Mouse (Mus musculus): ENCODE data around the gene Slc30a5. TPM values are rescaled to one million over a fixed set of nuclear protein-coding genes. Genes with fewer than 3 reads are reported as not detected.
A peak's percentile ranks its signal among the peaks of the same experiment; 100 is the strongest.
"Not testable (repeated sequence)": the region's sequence is repeated elsewhere in the genome, so short reads cannot be mapped to it uniquely, and the experiment has no call there.

Gene Slc30a5
- polyA plus RNA-seq, 1 experiment, result 0.15 TPM

- TF ChIP-seq TAL1 (IDR thresholded peaks at IDR 0.05; ENCODE audit: low read length) (no peak), GATA1 (IDR thresholded peaks at IDR 0.05; ENCODE audit: low read length) (no peak)
- Histone ChIP-seq H3K4me3 (replicated peaks) (no peak overlapping the region), H3K27me3 (ENCODE audit: control insufficient read depth) (no peaks in the 10 kb centered on the region), H3K9me3 (ENCODE audit: control insufficient read depth, low read length) (peaks cover 3% of the 10 kb centered on the region; the same call in 1 of the 2 replicates), H3K4me1 (ENCODE audit: control insufficient read depth) (peaks cover 29% of the 10 kb centered on the region), H3K36me3 (ENCODE audit: control insufficient read depth) (no peaks in the 10 kb centered on the region)
Observed at GRCm38 (mm10) chr13:100871445-100872171, 38.4 kb upstream of the Slc30a5 start.

- Histone ChIP-seq H3K36me3 (ENCODE audit: control insufficient read depth) (no peaks in the 10 kb centered on the region), H3K4me3 (replicated peaks) (no peak overlapping the region), H3K9me3 (ENCODE audit: control insufficient read depth, low read length) (peaks cover 3% of the 10 kb centered on the region; the same call in 1 of the 2 replicates), H3K27me3 (ENCODE audit: control insufficient read depth) (no peaks in the 10 kb centered on the region), H3K4me1 (ENCODE audit: control insufficient read depth) (peaks cover 40% of the 10 kb centered on the region)
- TF ChIP-seq GATA1 (IDR thresholded peaks at IDR 0.05; ENCODE audit: low read length) (no peak), TAL1 (IDR thresholded peaks at IDR 0.05; ENCODE audit: low read length) (no peak)
Observed at GRCm38 (mm10) chr13:100869813-100870212, 36.6 kb upstream of the Slc30a5 start.

GRCm38 (mm10) chr13:100866311-100866710 is 33.1 kb upstream of the Slc30a5 start:
- Histone ChIP-seq H3K4me3 (replicated peaks) (no peak overlapping the region), H3K9me3 (ENCODE audit: control insufficient read depth, low read length) (peaks cover 3% of the 10 kb centered on the region; the same call in 1 of the 2 replicates), H3K36me3 (ENCODE audit: control insufficient read depth) (peaks cover 11% of the 10 kb centered on the region), H3K4me1 (ENCODE audit: control insufficient read depth) (peaks cover 67% of the 10 kb centered on the region), H3K27me3 (ENCODE audit: control insufficient read depth) (no peaks in the 10 kb centered on the region)
- no peak for TF ChIP-seq TAL1 (IDR thresholded peaks at IDR 0.05; ENCODE audit: low read length)
- no peak for TF ChIP-seq GATA1 (IDR thresholded peaks at IDR 0.05; ENCODE audit: low read length)

DNA sequence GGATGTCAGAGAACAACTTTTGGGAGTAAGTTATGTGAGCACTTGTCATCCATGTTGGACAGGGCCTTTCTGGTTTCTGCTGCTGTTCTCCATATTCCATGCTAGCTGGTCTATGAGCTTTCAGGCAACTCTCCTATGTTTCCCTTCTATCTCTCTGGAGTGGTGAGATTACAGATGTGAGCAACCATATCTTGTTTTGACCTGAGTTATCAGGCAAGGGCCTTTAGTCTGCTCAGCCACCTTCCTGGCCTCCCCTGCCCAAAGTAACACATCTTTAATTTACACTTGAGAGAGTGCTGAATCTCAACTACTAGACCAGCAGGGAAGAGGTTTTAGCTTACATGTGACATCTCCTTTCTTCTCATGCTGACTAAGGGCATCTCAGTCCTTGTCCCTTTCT is 32.5 kb upstream of the Slc30a5 start:
- no peaks in the 10 kb centered on the region for H3K27me3 ChIP-seq (ENCODE audit: control insufficient read depth)
- peak; percentile 45; the same call in 1 of the 2 replicates for TF ChIP-seq GATA1 (IDR thresholded peaks at IDR 0.05; ENCODE audit: low read length)
- TF ChIP-seq TAL1 (IDR thresholded peaks at IDR 0.05; ENCODE audit: low read length), result peak; percentile 45; the same call in 2 of the 3 replicates
- H3K36me3 ChIP-seq (ENCODE audit: control insufficient read depth), result peaks cover 15% of the 10 kb centered on the region
- H3K9me3 ChIP-seq (ENCODE audit: control insufficient read depth, low read length), result peaks cover 2% of the 10 kb centered on the region; the same call in 1 of the 2 replicates
- H3K4me3 ChIP-seq (replicated peaks), result peak overlapping the region; percentile 23
- peaks cover 71% of the 10 kb centered on the region for H3K4me1 ChIP-seq (ENCODE audit: control insufficient read depth)

- not testable (repeated sequence) for H3K9me3 ChIP-seq (ENCODE audit: control insufficient read depth, low read length); H3K27me3 ChIP-seq (ENCODE audit: control insufficient read depth)
- H3K4me1 ChIP-seq (ENCODE audit: control insufficient read depth), result peaks cover 82% of the 10 kb centered on the region
- H3K4me3 ChIP-seq (replicated peaks), result peak overlapping the region; percentile 47
- H3K36me3 ChIP-seq (ENCODE audit: control insufficient read depth), result peaks cover 20% of the 10 kb centered on the region
Observed at GRCm38 (mm10) chr13:100863914-100864313, 30.7 kb upstream of the Slc30a5 start.

DNA sequence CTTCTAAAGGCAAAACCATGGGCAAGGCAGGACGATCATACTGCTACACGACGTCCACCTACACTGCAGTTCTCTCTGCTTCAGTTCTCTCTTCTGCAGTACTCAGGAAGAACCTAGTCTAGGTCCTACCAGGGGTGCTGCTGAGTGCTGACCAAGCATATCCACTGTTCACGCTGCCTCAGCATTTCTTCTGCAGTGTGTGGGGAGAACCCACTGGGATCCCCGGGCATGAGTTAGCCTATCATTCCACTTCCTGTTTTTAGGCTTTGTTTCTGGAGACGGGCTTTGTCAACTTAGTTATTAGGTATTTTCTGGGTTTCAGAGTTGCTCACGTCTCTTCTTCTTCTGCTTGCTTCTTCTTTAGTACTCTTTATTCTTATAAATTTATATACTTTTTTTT is 25.9 kb upstream of the Slc30a5 start:
- Histone ChIP-seq H3K4me3 (replicated peaks) (no peak overlapping the region), H3K27me3 (ENCODE audit: control insufficient read depth) (no peaks in the 10 kb centered on the region), H3K36me3 (ENCODE audit: control insufficient read depth) (peaks cover 20% of the 10 kb centered on the region), H3K9me3 (ENCODE audit: control insufficient read depth, low read length) (no peaks in the 10 kb centered on the region), H3K4me1 (ENCODE audit: control insufficient read depth) (peaks cover 60% of the 10 kb centered on the region)
- TF ChIP-seq TAL1 (IDR thresholded peaks at IDR 0.05; ENCODE audit: low read length), result no peak
- TF ChIP-seq GATA1 (IDR thresholded peaks at IDR 0.05; ENCODE audit: low read length), result no peak

DNA sequence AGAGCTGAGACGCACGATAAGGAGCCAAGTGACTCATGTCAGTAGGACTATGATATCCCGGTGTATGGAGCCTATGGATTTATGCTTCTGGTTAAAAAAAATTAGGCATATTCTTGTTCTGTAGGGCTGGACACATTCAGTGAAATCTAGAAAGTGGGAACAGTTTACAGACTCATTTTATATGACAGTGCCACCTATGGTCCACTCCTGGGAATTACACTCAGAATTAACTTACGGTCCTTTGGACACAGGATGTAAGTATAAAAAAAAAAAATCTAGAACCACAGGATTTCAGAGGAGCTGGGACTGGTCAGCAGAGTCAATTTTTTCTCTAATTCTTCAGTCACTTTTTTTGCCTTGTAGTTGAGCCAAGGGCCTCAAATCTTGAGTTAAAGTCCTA is 20.9 kb upstream of the Slc30a5 start:
- Histone ChIP-seq H3K4me1 (ENCODE audit: control insufficient read depth) (peaks cover 24% of the 10 kb centered on the region), H3K4me3 (replicated peaks) (no peak overlapping the region), H3K9me3 (ENCODE audit: control insufficient read depth, low read length) (peaks cover under 1% of the 10 kb centered on the region; the same call in 1 of the 2 replicates), H3K27me3 (ENCODE audit: control insufficient read depth) (no peaks in the 10 kb centered on the region), H3K36me3 (ENCODE audit: control insufficient read depth) (no peaks in the 10 kb centered on the region)
- TF ChIP-seq TAL1 (IDR thresholded peaks at IDR 0.05; ENCODE audit: low read length), result no peak
- TF ChIP-seq GATA1 (IDR thresholded peaks at IDR 0.05; ENCODE audit: low read length), result no peak

- no peak overlapping the region for H3K4me3 ChIP-seq (replicated peaks)
- peaks cover 14% of the 10 kb centered on the region for H3K4me1 ChIP-seq (ENCODE audit: control insufficient read depth)
- H3K36me3 ChIP-seq (ENCODE audit: control insufficient read depth), result no peaks in the 10 kb centered on the region
- TF ChIP-seq TAL1 (IDR thresholded peaks at IDR 0.05; ENCODE audit: low read length) (no peak), GATA1 (IDR thresholded peaks at IDR 0.05; ENCODE audit: low read length) (no peak)
- H3K27me3 ChIP-seq (ENCODE audit: control insufficient read depth), result no peaks in the 10 kb centered on the region
- peaks cover 3% of the 10 kb centered on the region; the same call in 1 of the 2 replicates for H3K9me3 ChIP-seq (ENCODE audit: control insufficient read depth, low read length)
Observed at GRCm38 (mm10) chr13:100853120-100853519, 19.9 kb upstream of the Slc30a5 start.

DNA sequence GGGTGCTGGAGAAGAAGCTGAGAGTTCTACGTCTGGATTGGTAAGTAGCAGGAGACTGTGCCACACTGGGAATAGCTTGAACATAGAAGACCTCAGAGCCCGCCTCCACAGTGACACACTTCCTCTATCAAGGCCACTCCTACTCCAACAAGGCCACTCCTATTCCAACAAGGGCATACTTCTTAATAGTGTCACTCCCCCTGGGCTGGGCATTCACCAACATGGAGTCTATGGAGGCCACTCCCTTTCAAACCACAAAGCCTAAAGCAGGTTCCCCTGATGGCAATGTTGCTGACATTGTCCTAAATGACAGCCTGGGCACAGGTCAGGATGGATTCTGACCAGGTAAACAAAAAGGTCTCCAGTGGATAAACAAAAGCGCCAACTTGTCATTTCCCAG is 15.9 kb upstream of the Slc30a5 start:
- no peaks in the 10 kb centered on the region for H3K27me3 ChIP-seq (ENCODE audit: control insufficient read depth)
- peaks cover 3% of the 10 kb centered on the region; the same call in 1 of the 2 replicates for H3K9me3 ChIP-seq (ENCODE audit: control insufficient read depth, low read length)
- H3K4me1 ChIP-seq (ENCODE audit: control insufficient read depth), result peaks cover 4% of the 10 kb centered on the region
- no peak for TF ChIP-seq GATA1 (IDR thresholded peaks at IDR 0.05; ENCODE audit: low read length)
- TF ChIP-seq TAL1 (IDR thresholded peaks at IDR 0.05; ENCODE audit: low read length), result no peak
- no peaks in the 10 kb centered on the region for H3K36me3 ChIP-seq (ENCODE audit: control insufficient read depth)
- no peak overlapping the region for H3K4me3 ChIP-seq (replicated peaks)

All from erythroblast, embryonic 14.5 days (primary cell).